Mouse (Mus musculus) kidney, adult 2 months (tissue): ENCODE measurements around the gene Scnn1b. TPM values are rescaled to one million over a fixed set of nuclear protein-coding genes. Genes with fewer than 3 reads are reported as not detected.
A peak's percentile ranks its signal among the peaks of the same experiment; 100 is the strongest.

Experiments used
- DNase-seq: peaks from one replicate; pipeline ENCODE4 v3.0.0; 2021
- H3K27ac ChIP-seq: fragments of 200-500 bp; 2 replicates; pipeline ENCODE4 v1.5.1; 2012; ENCODE audit warnings: low read depth, low read length, control low read depth, inconsistent platforms; ENCODE audit not compliant: insufficient read depth
- H3K27me3 ChIP-seq: fragments of 200-500 bp; replicated peaks from 2 replicates; pipeline ENCODE4 v1.6.1; 2012; ENCODE audit warnings: mild to moderate bottlenecking, moderate library complexity, low read length, inconsistent platforms; ENCODE audit not compliant: control insufficient read depth, insufficient read depth
- H3K36me3 ChIP-seq: fragments of 200-500 bp; 2 replicates; pipeline ENCODE4 v1.6.1; 2012; ENCODE audit warnings: mild to moderate bottlenecking, moderate library complexity, low read length, inconsistent platforms; ENCODE audit not compliant: control insufficient read depth, insufficient read depth
- H3K4me1 ChIP-seq: fragments of 200-500 bp; 2 replicates; pipeline ENCODE4 v1.6.1; 2011; ENCODE audit warnings: low read length; ENCODE audit not compliant: control insufficient read depth, insufficient read depth
- H3K4me3 ChIP-seq: fragments of 200-500 bp; 2 replicates; pipeline ENCODE4 v1.5.1; 2011; ENCODE audit warnings: mild to moderate bottlenecking, low read depth, low read length, control low read depth; ENCODE audit not compliant: insufficient read depth
- CTCF ChIP-seq: fragments of 200-500 bp; conservative IDR thresholded peaks from 2 replicates; pipeline ENCODE4 v1.5.1; 2011; ENCODE audit warnings: low read depth, mild to moderate bottlenecking, control low read depth, low read length, moderate library complexity, mixed read lengths; ENCODE audit not compliant: insufficient read depth, insufficient read length
- POLR2A ChIP-seq: fragments of 200-500 bp; IDR thresholded peaks from one replicate; pipeline ENCODE4 v1.6.1; 2011; ENCODE audit warnings: low read depth, low read length, control low read depth
- WGBS: fragments of 180-500 bp; shearing (Covaris S2); methylation state at CpG from one replicate; pipeline ENCODE4 v1.1.7; 2018; 5-methylcytosine and 5-hydroxymethylcytosine counted together
- polyA plus RNA-seq: library from polyadenylated mRNA; depleted of rRNA; stranded (reverse); fragments of >200 nt; gene quantifications from 2 replicates; pipeline ENCODE4 v1.2.3, GENCODE M21; 2012

Gene Scnn1b
- polyA plus RNA-seq, 1 experiment: 74.7 TPM

- no peaks in the 10 kb centered on the region for H3K36me3 ChIP-seq
- H3K27me3 ChIP-seq: no peaks in the 10 kb centered on the region
- DNase-seq: peak; percentile 66
- no peak overlapping the region for H3K4me3 ChIP-seq
- H3K4me1 ChIP-seq: peaks cover 11% of the 10 kb centered on the region
- H3K27ac ChIP-seq: peak overlapping the region; percentile 8; the same call in 1 of the 2 replicates
- 33% methylated on average over 3 of the region's 3 CpGs for WGBS
- TF ChIP-seq POLR2A (no peak), CTCF (no peak)
These were observed 76.8 kb downstream of the Scnn1b start for GRCm38 (mm10) chr7:121941640-121942039.

- WGBS: 89% methylated on average over 2 of the region's 2 CpGs
- no peak for DNase-seq
These were observed 77.5 kb downstream of the Scnn1b start for GRCm38 (mm10) chr7:121942371-121942770.

GRCm38 (mm10) chr7:121946196-121946595 is 81.4 kb downstream of the Scnn1b start:
- Histone ChIP-seq H3K4me3 (no peak overlapping the region), H3K36me3 (peaks cover 2% of the 10 kb centered on the region; the same call in 1 of the 2 replicates), H3K4me1 (peaks cover 3% of the 10 kb centered on the region; the same call in 1 of the 2 replicates), H3K27ac (no peak overlapping the region), H3K27me3 (no peaks in the 10 kb centered on the region)
- 83% methylated on average over 5 of the region's 5 CpGs for WGBS
- TF ChIP-seq CTCF (no peak), POLR2A (no peak)
- DNase-seq: no peak

More at GRCm38 (mm10) chr7:121942371-121942770, 77.5 kb downstream of the Scnn1b start:
- no peaks in the 10 kb centered on the region for H3K36me3 ChIP-seq
- no peaks in the 10 kb centered on the region for H3K27me3 ChIP-seq
- H3K27ac ChIP-seq: peak overlapping the region; percentile 8; the same call in 1 of the 2 replicates
- no peak for TF ChIP-seq POLR2A
- no peak for TF ChIP-seq CTCF
- peaks cover 11% of the 10 kb centered on the region for H3K4me1 ChIP-seq
- no peak overlapping the region for H3K4me3 ChIP-seq

- Histone ChIP-seq H3K4me1 (no peaks in the 10 kb centered on the region), H3K36me3 (peaks cover 2% of the 10 kb centered on the region; the same call in 1 of the 2 replicates), H3K4me3 (no peak overlapping the region), H3K27ac (no peak overlapping the region), H3K27me3 (no peaks in the 10 kb centered on the region)
- TF ChIP-seq CTCF (no peak), POLR2A (no peak)
- 57% methylated on average over 4 of the region's 4 CpGs for WGBS
- no peak for DNase-seq
These were observed 82.7 kb downstream of the Scnn1b start for GRCm38 (mm10) chr7:121947513-121947912.

- Histone ChIP-seq H3K27me3 (no peaks in the 10 kb centered on the region), H3K4me3 (no peak overlapping the region), H3K27ac (no peak overlapping the region), H3K36me3 (no peaks in the 10 kb centered on the region), H3K4me1 (no peaks in the 10 kb centered on the region)
- DNase-seq: peak; percentile 36
- WGBS: 52% methylated on average over 11 of the region's 11 CpGs
- TF ChIP-seq POLR2A: no peak
- no peak for TF ChIP-seq CTCF
These were observed 90.2 kb downstream of the Scnn1b start for GRCm38 (mm10) chr7:121954891-121955669.

- Histone ChIP-seq H3K36me3 (no peaks in the 10 kb centered on the region; the same call in 1 of the 2 replicates), H3K4me3 (no peak overlapping the region), H3K27ac (no peak overlapping the region), H3K4me1 (no peaks in the 10 kb centered on the region), H3K27me3 (no peaks in the 10 kb centered on the region)
- no peak for TF ChIP-seq CTCF
- TF ChIP-seq POLR2A: no peak
- no peak for DNase-seq
- WGBS: 62% methylated on average over 12 of the region's 12 CpGs
These were observed 91.0 kb downstream of the Scnn1b start for GRCm38 (mm10) chr7:121955802-121956201.

GRCm38 (mm10) chr7:121961913-121962570 is 97.2 kb downstream of the Scnn1b start:
- H3K4me3 ChIP-seq: no peak overlapping the region
- no peaks in the 10 kb centered on the region; the same call in 1 of the 2 replicates for H3K36me3 ChIP-seq
- no peaks in the 10 kb centered on the region for H3K27me3 ChIP-seq
- no peak overlapping the region for H3K27ac ChIP-seq
- WGBS: 73% methylated on average over 7 of the region's 7 CpGs
- TF ChIP-seq CTCF: no peak
- TF ChIP-seq POLR2A: no peak
- H3K4me1 ChIP-seq: no peaks in the 10 kb centered on the region
- no peak for DNase-seq
